Mouse (Mus musculus) forebrain, embryonic 11.5 days (tissue): ENCODE data around the gene Zmat5. TPM values are rescaled to one million over a fixed set of nuclear protein-coding genes. Genes with fewer than 3 reads are reported as not detected.

Source experiments
- ATAC-seq: fragments of 200-750 bp; cut with Nextera tagmentation; replicated peaks from 2 replicates; pipeline ENCODE4 v1.8.0; 2017; ENCODE audit warnings: moderate TSS enrichment; ENCODE audit not compliant: low FRiP score
- DNase-seq: peaks from one replicate; pipeline ENCODE4 v3.0.0-alpha.2; 2017; ENCODE audit warnings: low spot score
- H3K27ac ChIP-seq: fragments of 300-500 bp; sonication (generic); 2 replicates; pipeline ENCODE4 v1.5.1; 2014; ENCODE audit warnings: low read depth, low read length
- H3K27me3 ChIP-seq: fragments of 300-500 bp; sonication (generic); 2 replicates; pipeline ENCODE4 v1.6.1; 2014; ENCODE audit warnings: mild to moderate bottlenecking, low read length, mixed read lengths; ENCODE audit not compliant: control insufficient read depth, insufficient read depth
- H3K36me3 ChIP-seq: fragments of 300-500 bp; sonication (generic); 2 replicates; pipeline ENCODE4 v1.6.1; 2014; ENCODE audit warnings: mild to moderate bottlenecking, low read length, moderate library complexity, mixed read lengths; ENCODE audit not compliant: control insufficient read depth, insufficient read depth
- H3K4me1 ChIP-seq: fragments of 300-500 bp; sonication (generic); replicated peaks from 2 replicates; pipeline ENCODE4 v1.6.1; 2014; ENCODE audit warnings: low read length, mixed read lengths; ENCODE audit not compliant: control insufficient read depth, insufficient read depth
- H3K4me2 ChIP-seq: fragments of 300-500 bp; sonication (generic); 2 replicates; pipeline ENCODE4 v1.6.1; 2014; ENCODE audit warnings: low read depth, mild to moderate bottlenecking, low read length, moderate library complexity, mixed read lengths; ENCODE audit not compliant: severe bottlenecking
- H3K4me3 ChIP-seq: fragments of 300-500 bp; sonication (generic); 2 replicates; pipeline ENCODE4 v1.5.1; 2014; ENCODE audit warnings: low read depth, low read length
- H3K9ac ChIP-seq: fragments of 300-500 bp; sonication (generic); 2 replicates; pipeline ENCODE4 v1.6.1; 2014; ENCODE audit warnings: low read length
- H3K9me3 ChIP-seq: fragments of 300-500 bp; sonication (generic); 2 replicates; pipeline ENCODE4 v1.6.1; 2016; ENCODE audit warnings: low read length, mixed read lengths; ENCODE audit not compliant: control insufficient read depth
- WGBS: fragments of 180-500 bp; shearing (Covaris S2); extraction: QIAGEN DNeasy Blood & Tissue Kit; methylation state at CpG from one replicate; pipeline ENCODE4 v1.1.7; 2014; 5-methylcytosine and 5-hydroxymethylcytosine counted together
- polyA plus RNA-seq: library from polyadenylated mRNA; unstranded; fragments of >200 nt; fragmentation: Nextera tagmentation; extraction: Ambion mirVana; gene quantifications from 2 replicates; pipeline ENCODE4 v1.2.1, GENCODE M21; 2014

Zmat5 gene
- polyA plus RNA-seq, 1 experiment from 2014 or later, result 70.9 TPM

DNA sequence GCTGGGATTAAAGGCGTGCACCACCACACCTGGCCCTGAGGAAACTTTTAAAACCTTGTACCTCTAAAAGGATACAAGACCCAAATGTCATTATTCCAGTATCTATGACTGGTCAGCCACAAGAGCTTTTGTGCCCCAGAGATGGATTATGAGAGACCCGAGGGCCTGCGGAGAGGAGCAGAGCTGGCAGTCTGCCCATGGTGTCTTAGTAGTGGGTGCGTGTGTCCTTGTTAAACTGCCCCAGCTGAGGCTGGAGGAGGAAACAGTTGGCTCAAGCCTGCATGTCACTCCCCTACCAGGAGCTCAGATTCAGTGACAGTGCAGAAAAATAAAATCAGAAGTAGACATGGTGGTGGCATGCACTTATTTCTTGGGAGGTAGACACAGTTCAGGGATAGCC, 19.4 kb upstream of the Zmat5 start:
- DNase-seq (no peak), ATAC-seq (no peak)
- 91% methylated on average over 4 of the region's 4 CpGs for WGBS
- H3K4me1 ChIP-seq, result no peaks in the 10 kb centered on the region
- no peak overlapping the region for H3K9ac ChIP-seq
- H3K4me3 ChIP-seq, result no peak overlapping the region
- no peaks in the 10 kb centered on the region for H3K9me3 ChIP-seq
- H3K36me3 ChIP-seq, result peaks cover 5% of the 10 kb centered on the region; the same call in 1 of the 2 replicates
- no peak overlapping the region for H3K4me2 ChIP-seq
- no peaks in the 10 kb centered on the region for H3K27me3 ChIP-seq
- no peak overlapping the region for H3K27ac ChIP-seq

DNA sequence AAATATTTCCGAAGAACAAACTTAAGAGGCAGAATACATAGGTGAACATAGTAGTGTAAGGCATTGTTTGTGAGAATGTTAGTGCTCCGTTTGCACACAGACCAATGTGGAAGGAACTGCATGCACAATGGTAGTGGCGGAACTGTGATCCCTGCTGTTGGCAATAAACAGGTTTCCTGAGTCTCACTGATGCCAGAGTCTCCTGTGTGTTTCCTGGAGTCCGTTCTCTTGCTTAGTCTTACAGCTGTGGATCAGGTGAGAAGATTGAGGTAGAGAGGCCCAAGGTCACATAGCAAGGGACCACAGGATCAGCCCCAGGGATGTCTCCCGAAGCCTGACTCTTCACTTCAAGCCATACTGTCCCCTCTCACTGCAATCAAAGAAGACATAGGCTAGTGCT, 19.0 kb upstream of the Zmat5 start:
- WGBS, result 88% methylated on average over 5 of the region's 5 CpGs
- peaks cover 5% of the 10 kb centered on the region; the same call in 1 of the 2 replicates for H3K36me3 ChIP-seq
- no peaks in the 10 kb centered on the region for H3K9me3 ChIP-seq
- H3K4me3 ChIP-seq, result no peak overlapping the region
- no peak overlapping the region for H3K4me2 ChIP-seq
- H3K27me3 ChIP-seq, result no peaks in the 10 kb centered on the region
- no peak overlapping the region for H3K9ac ChIP-seq
- no peak for DNase-seq
- ATAC-seq, result no peak
- no peak overlapping the region for H3K27ac ChIP-seq
- no peaks in the 10 kb centered on the region for H3K4me1 ChIP-seq

DNA sequence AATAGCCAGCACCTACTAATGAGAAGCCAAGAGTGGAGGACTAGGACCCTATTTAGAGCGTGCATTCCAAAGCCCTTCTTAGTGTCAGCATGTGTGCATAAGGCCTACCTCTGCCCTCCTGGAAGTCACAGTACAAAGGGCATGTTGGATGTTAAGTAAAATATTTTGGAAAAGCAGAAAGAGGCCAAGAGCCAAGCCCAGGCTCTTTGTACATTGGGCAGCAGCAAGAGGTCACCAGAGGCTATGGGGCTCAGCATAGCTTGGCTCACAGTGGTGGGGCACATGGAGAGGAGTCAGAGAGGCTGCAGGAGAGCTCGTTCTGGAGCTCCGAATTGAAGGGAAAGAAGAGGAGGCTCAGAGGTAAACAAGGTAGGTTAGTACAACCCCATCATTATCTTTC, 17.5 kb upstream of the Zmat5 start:
- 82% methylated on average over 3 of the region's 3 CpGs for WGBS
- Histone ChIP-seq H3K27ac (no peak overlapping the region), H3K4me1 (no peaks in the 10 kb centered on the region), H3K36me3 (peaks cover 5% of the 10 kb centered on the region; the same call in 1 of the 2 replicates), H3K4me3 (no peak overlapping the region), H3K9me3 (no peaks in the 10 kb centered on the region), H3K9ac (no peak overlapping the region), H3K27me3 (no peaks in the 10 kb centered on the region), H3K4me2 (no peak overlapping the region)
- DNase-seq (no peak), ATAC-seq (no peak)

DNA sequence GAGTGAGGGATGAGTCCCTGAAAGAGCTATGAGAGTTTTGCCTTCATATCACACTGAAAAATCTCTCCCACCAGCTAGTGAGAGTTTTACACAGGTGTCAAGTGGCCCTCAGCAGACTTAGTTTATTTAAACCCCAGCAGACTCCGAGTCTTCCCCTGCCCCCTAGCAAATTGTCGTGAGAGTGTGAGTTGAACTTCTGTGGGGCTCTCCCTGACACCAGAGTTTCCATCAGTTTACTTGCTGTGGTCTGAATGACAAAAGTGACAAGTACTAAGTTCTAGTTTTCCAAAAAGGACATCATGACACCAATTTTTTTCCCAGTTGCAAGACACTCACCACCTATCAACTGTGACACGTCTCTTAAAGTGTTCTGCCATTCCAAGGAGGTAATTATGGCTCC, 16.6 kb upstream of the Zmat5 start:
- Histone ChIP-seq H3K9ac (no peak overlapping the region), H3K36me3 (peaks cover 5% of the 10 kb centered on the region; the same call in 1 of the 2 replicates), H3K4me2 (no peak overlapping the region), H3K27me3 (no peaks in the 10 kb centered on the region), H3K4me3 (no peak overlapping the region), H3K27ac (no peak overlapping the region), H3K9me3 (no peaks in the 10 kb centered on the region), H3K4me1 (no peaks in the 10 kb centered on the region)
- ATAC-seq (no peak), DNase-seq (no peak)
- WGBS, result 85% methylated on average over 3 of the region's 3 CpGs

DNA sequence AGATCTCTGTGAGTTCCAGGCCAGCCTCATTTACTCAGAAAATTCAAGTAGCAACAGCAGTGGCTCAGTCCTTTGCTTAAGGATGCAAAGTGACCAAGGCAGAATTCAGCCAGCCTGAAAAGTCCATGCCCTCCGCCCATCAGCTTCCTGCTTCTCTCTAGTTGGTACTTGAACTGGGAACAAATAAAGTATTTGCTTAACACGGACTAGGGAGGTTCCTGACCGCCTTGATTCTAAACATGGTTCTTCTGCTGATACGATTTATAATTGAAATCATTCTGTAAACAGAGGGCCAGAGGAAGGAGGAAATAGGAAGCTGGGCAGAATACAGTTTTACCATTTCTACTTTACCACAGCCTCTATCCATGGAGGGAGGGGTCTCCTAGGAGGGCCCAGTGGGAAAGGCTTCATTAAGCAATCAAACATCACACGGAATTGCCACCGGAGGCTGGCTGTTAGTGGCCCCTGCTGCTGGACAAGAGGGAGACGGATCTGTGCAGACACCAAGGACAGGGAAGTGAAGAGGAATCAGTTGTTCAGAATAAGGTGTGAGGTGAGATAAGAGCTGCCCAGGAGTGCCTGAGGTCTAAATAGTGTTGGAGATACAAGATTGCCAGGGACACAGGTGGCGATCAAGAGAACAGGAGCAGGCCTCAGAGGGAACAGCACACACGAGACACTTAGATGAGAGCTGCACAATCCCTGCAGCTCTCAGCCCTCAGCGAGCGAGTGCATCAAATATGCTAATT, 15.7 kb upstream of the Zmat5 start:
- Histone ChIP-seq H3K36me3 (no peaks in the 10 kb centered on the region), H3K27ac (no peak overlapping the region), H3K4me2 (no peak overlapping the region), H3K27me3 (no peaks in the 10 kb centered on the region), H3K4me3 (no peak overlapping the region), H3K9ac (no peak overlapping the region), H3K9me3 (no peaks in the 10 kb centered on the region), H3K4me1 (no peaks in the 10 kb centered on the region)
- ATAC-seq, result no peak
- 71% methylated on average over 11 of the region's 11 CpGs for WGBS
- DNase-seq, result no peak

DNA sequence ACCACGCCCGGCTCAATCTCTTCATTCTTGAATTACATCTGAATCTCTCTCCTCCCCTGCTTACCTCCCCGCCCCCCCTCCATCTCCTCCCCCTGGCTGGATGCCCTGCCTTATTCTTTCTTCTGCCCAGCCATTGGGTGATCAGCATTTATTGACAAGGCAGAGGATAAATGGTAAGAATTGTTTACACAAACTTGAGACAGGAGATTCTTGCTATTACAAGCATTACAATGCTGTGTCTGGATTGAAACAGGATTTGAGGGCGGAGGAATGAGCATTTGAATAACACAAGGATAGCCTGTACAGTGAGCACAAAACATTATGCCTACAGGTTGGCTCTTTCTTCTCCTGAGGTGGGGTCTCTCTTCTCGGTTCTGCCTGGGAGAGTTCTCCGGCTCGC, 14.1 kb upstream of the Zmat5 start:
- ATAC-seq, result no peak
- H3K36me3 ChIP-seq, result no peaks in the 10 kb centered on the region
- H3K9ac ChIP-seq, result no peak overlapping the region
- DNase-seq, result no peak
- 84% methylated on average over 7 of the region's 7 CpGs for WGBS
- H3K4me2 ChIP-seq, result no peak overlapping the region
- H3K4me3 ChIP-seq, result no peak overlapping the region
- no peaks in the 10 kb centered on the region for H3K4me1 ChIP-seq
- H3K9me3 ChIP-seq, result no peaks in the 10 kb centered on the region
- H3K27me3 ChIP-seq, result no peaks in the 10 kb centered on the region
- no peak overlapping the region for H3K27ac ChIP-seq

DNA sequence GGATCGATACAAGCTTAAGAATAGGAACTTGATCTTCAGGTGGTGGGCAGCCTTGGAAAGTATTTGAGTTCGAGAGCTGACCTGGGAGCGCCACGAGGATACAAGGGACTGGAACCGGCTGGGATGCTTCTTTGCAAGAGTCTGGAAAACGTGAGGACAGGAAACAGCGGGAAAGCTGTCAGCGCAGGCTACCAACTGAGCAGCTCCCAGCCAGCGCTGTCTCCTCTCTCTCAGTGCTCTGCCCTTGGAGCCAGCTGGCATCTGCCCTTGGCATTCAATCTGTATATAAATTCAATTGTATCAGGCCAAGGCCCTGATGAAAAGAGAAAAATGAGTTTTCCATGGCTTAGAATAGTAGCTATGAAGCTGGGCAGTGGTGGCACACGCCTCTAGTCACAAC, 13.3 kb upstream of the Zmat5 start:
- no peak for ATAC-seq
- no peak overlapping the region for H3K27ac ChIP-seq
- no peaks in the 10 kb centered on the region for H3K36me3 ChIP-seq
- H3K9ac ChIP-seq, result no peak overlapping the region
- WGBS, result 68% methylated on average over 10 of the region's 10 CpGs
- no peaks in the 10 kb centered on the region for H3K4me1 ChIP-seq
- DNase-seq, result no peak
- H3K4me3 ChIP-seq, result no peak overlapping the region
- H3K9me3 ChIP-seq, result no peaks in the 10 kb centered on the region
- H3K4me2 ChIP-seq, result no peak overlapping the region; the same call in 1 of the 2 replicates
- H3K27me3 ChIP-seq, result no peaks in the 10 kb centered on the region

DNA sequence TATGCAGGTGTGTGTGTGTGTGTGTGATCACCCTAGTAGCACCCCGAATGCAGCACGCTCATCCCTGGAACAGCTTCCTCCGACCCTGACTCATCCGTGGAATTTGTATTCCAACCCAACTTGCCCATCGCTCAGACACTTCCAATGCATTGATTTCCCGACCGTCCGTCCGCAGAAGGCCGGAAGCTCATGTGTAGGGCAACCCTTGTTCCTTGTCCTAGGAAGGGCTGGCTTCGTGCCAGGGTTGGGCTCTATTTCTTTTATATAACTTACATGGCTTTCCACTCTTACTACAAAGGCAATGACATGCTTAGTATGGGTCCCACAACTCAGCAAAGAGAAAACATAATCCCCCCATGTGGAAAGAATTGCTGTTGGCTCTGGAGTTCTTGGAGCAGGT, 12.3 kb upstream of the Zmat5 start:
- no peaks in the 10 kb centered on the region for H3K27me3 ChIP-seq
- ATAC-seq (no peak), DNase-seq (no peak)
- H3K4me2 ChIP-seq, result no peak overlapping the region
- H3K9ac ChIP-seq, result no peak overlapping the region
- H3K4me3 ChIP-seq, result no peak overlapping the region
- H3K36me3 ChIP-seq, result no peaks in the 10 kb centered on the region
- WGBS, result 89% methylated on average over 11 of the region's 11 CpGs
- H3K4me1 ChIP-seq, result no peaks in the 10 kb centered on the region
- H3K9me3 ChIP-seq, result no peaks in the 10 kb centered on the region
- H3K27ac ChIP-seq, result no peak overlapping the region
